Mouse (Mus musculus) cerebellum, adult 2 months (tissue): ENCODE measurements around the gene Ndufaf7.

ENCODE experiments used
- CTCF ChIP-seq: fragments of 200-500 bp; IDR thresholded peaks from 2 replicates; pipeline ENCODE4 v1.5.1; 2011; ENCODE audit warnings: low read depth, mild to moderate bottlenecking, control low read depth, low read length, moderate library complexity, borderline replicate concordance; ENCODE audit not compliant: insufficient read depth
- POLR2A ChIP-seq: fragments of 200-500 bp; IDR thresholded peaks from 2 replicates; pipeline ENCODE4 v1.6.1; 2011; ENCODE audit warnings: low read length, control low read depth, borderline replicate concordance; ENCODE audit not compliant: insufficient read depth

GRCm38 (mm10) chr17:78916369-78916813 lies 20.5 kb upstream of the Ndufaf7 start, which contains the start of gene Cebpzos:
- TF ChIP-seq CTCF (no peak), POLR2A (peak; percentile 84)
